Mouse (Mus musculus): ENCODE measurements around the gene B4galt1.

- TF ChIP-seq CTCF (IDR thresholded peaks at IDR 0.05; ENCODE audit: low read depth, low read length) = no peak
- no peak for TF ChIP-seq POLR2AphosphoS5 (IDR thresholded peaks at IDR 0.05; ENCODE audit: insufficient replicate concordance, low read depth, low read length)
These were observed 30.7 kb upstream of the B4galt1 start for GRCm38 (mm10) chr4:40884282-40885165.

All from G1E (cell line).